Mouse (Mus musculus): ENCODE measurements at regions not wholly inside any gene's neighbourhood (a gene's known extent, or its start where the extent isn't known, plus 50 kb on each side); places are given as distances from the start of the nearest gene placed in this dataset.

GRCm38 (mm10) chr13:25781161-25781560 lies 510.9 kb upstream of the Nrsn1 start:
- TF ChIP-seq CTCF (IDR thresholded peaks at IDR 0.05; ENCODE audit: low read depth, low read length): no peak
- TF ChIP-seq TAL1 (conservative IDR thresholded peaks at IDR 0.05; ENCODE audit: low read depth, low read length): no peak

All from G1E (cell line).